Mouse (Mus musculus): ENCODE data around the gene Ccdc85c. TPM values are rescaled to one million over a fixed set of nuclear protein-coding genes. Genes with fewer than 3 reads are reported as not detected.

Gene Ccdc85c
- polyA plus RNA-seq, 1 experiment: 7.0 TPM

DNA sequence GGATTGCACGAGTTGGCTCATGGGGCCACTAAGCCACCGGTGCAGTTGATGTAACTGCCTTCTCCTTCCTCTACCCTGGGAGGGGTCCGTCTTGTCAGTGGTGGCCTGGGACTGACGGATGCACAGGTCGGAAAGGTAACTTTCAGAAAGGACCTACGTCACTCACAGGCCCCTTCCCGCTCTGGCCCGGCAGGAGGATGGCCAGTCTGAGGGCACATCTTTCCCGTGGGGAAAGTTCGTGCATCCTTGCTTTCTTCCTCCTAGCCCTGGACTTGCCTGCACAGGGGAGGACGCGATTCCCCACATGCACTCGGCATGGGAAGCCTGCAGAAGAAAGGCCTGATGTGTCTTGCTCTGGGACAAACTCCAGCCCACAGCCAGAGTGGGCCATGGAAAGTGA is 49.0 kb downstream of the Ccdc85c start:
- H3K4me3 ChIP-seq (ENCODE audit: insufficient read depth, poor library complexity, severe bottlenecking): no peak overlapping the region
- no peaks in the 10 kb centered on the region for H3K79me3 ChIP-seq (ENCODE audit: low read depth)
- no peaks in the 10 kb centered on the region for H3K36me3 ChIP-seq (ENCODE audit: control insufficient read depth, insufficient read depth)
- no peak overlapping the region for H3ac ChIP-seq (ENCODE audit: control insufficient read depth, insufficient read length, low read depth)
- H3K79me2 ChIP-seq (ENCODE audit: control insufficient read depth, insufficient read depth): no peaks in the 10 kb centered on the region
- no peaks in the 10 kb centered on the region for H3K27me3 ChIP-seq (ENCODE audit: control insufficient read depth, insufficient read depth, insufficient read length)
- TF ChIP-seq USF1 (IDR thresholded peaks at IDR 0.05; ENCODE audit: low read depth) (no peak), FOSL1 (IDR thresholded peaks at IDR 0.05; ENCODE audit: insufficient read depth, low read length, poor library complexity, severe bottlenecking) (no peak), MYOG (IDR thresholded peaks at IDR 0.05; ENCODE audit: control insufficient read depth, extremely low read depth, insufficient read length) (no peak), CEBPB (IDR thresholded peaks at IDR 0.05; ENCODE audit: low read depth) (no peak), MAX (IDR thresholded peaks at IDR 0.05) (no peak), MYOD1 (IDR thresholded peaks at IDR 0.05; ENCODE audit: control insufficient read depth, insufficient read length, low read depth) (no peak), CTCF (IDR thresholded peaks at IDR 0.05; ENCODE audit: control insufficient read depth, insufficient read depth, insufficient read length) (no peak)

DNA sequence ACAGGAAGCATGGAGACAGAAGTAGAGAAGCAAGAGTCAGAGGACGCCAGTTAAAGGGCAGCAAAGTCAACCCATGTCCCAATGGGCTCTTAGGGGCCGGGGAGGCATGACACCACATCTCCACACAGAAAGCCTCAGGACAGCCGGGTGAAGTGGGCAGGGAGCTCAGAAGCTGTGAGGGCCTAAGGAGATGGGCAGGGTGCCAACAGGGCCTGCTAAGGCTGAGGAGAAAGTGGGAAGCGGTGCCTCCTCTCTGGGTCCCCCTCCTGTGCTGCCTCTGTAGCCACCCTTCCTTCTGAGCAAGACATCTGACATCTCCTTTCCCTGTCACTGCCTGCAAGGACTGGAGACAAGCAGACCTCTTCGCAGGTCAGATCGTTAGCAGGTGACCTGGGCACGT is 49.4 kb downstream of the Ccdc85c start:
- H3K79me3 ChIP-seq (ENCODE audit: low read depth): no peaks in the 10 kb centered on the region

GRCm38 (mm10) chr12:108223357-108223756 is 51.9 kb downstream of the Ccdc85c start:
- no peaks in the 10 kb centered on the region for H3K36me3 ChIP-seq (ENCODE audit: control insufficient read depth, insufficient read depth)
- H3K79me3 ChIP-seq (ENCODE audit: low read depth): no peaks in the 10 kb centered on the region
- TF ChIP-seq MAX (IDR thresholded peaks at IDR 0.05) (no peak), CEBPB (IDR thresholded peaks at IDR 0.05; ENCODE audit: low read depth) (no peak), USF1 (IDR thresholded peaks at IDR 0.05; ENCODE audit: low read depth) (no peak), MYOG (IDR thresholded peaks at IDR 0.05; ENCODE audit: control insufficient read depth, extremely low read depth, insufficient read length) (no peak), CTCF (IDR thresholded peaks at IDR 0.05; ENCODE audit: control insufficient read depth, insufficient read depth, insufficient read length) (no peak)
- no peak overlapping the region for H3ac ChIP-seq (ENCODE audit: control insufficient read depth, insufficient read length, low read depth)
- H3K27me3 ChIP-seq (ENCODE audit: control insufficient read depth, insufficient read depth, insufficient read length): no peaks in the 10 kb centered on the region
- no peak overlapping the region for H3K4me3 ChIP-seq (ENCODE audit: insufficient read depth, poor library complexity, severe bottlenecking)
- H3K79me2 ChIP-seq (ENCODE audit: control insufficient read depth, insufficient read depth): no peaks in the 10 kb centered on the region

More for the DNA sequence above, 49.4 kb downstream of the Ccdc85c start:
- Histone ChIP-seq H3ac (ENCODE audit: control insufficient read depth, insufficient read length, low read depth) (no peak overlapping the region), H3K79me2 (ENCODE audit: control insufficient read depth, insufficient read depth) (no peaks in the 10 kb centered on the region), H3K4me3 (ENCODE audit: insufficient read depth, poor library complexity, severe bottlenecking) (no peak overlapping the region), H3K27me3 (ENCODE audit: control insufficient read depth, insufficient read depth, insufficient read length) (no peaks in the 10 kb centered on the region), H3K36me3 (ENCODE audit: control insufficient read depth, insufficient read depth) (no peaks in the 10 kb centered on the region)
- TF ChIP-seq FOSL1 (IDR thresholded peaks at IDR 0.05; ENCODE audit: insufficient read depth, low read length, poor library complexity, severe bottlenecking) (no peak), USF1 (IDR thresholded peaks at IDR 0.05; ENCODE audit: low read depth) (no peak), CTCF (IDR thresholded peaks at IDR 0.05; ENCODE audit: control insufficient read depth, insufficient read depth, insufficient read length) (no peak), MYOG (IDR thresholded peaks at IDR 0.05; ENCODE audit: control insufficient read depth, extremely low read depth, insufficient read length) (no peak), MYOD1 (IDR thresholded peaks at IDR 0.05; ENCODE audit: control insufficient read depth, insufficient read length, low read depth) (no peak), CEBPB (IDR thresholded peaks at IDR 0.05; ENCODE audit: low read depth) (no peak), MAX (IDR thresholded peaks at IDR 0.05) (no peak)

- Histone ChIP-seq H3K79me2 (ENCODE audit: control insufficient read depth, insufficient read depth) (no peaks in the 10 kb centered on the region), H3K79me3 (ENCODE audit: low read depth) (no peaks in the 10 kb centered on the region), H3K36me3 (ENCODE audit: control insufficient read depth, insufficient read depth) (no peaks in the 10 kb centered on the region), H3ac (ENCODE audit: control insufficient read depth, insufficient read length, low read depth) (no peak overlapping the region), H3K27me3 (ENCODE audit: control insufficient read depth, insufficient read depth, insufficient read length) (no peaks in the 10 kb centered on the region), H3K4me3 (ENCODE audit: insufficient read depth, poor library complexity, severe bottlenecking) (no peak overlapping the region)
- no peak for TF ChIP-seq FOSL1 (IDR thresholded peaks at IDR 0.05; ENCODE audit: insufficient read depth, low read length, poor library complexity, severe bottlenecking)
- no peak for TF ChIP-seq USF1 (IDR thresholded peaks at IDR 0.05; ENCODE audit: low read depth)
- TF ChIP-seq MAX (IDR thresholded peaks at IDR 0.05): no peak
- no peak for TF ChIP-seq MYOD1 (IDR thresholded peaks at IDR 0.05; ENCODE audit: control insufficient read depth, insufficient read length, low read depth)
- no peak for TF ChIP-seq MYOG (IDR thresholded peaks at IDR 0.05; ENCODE audit: control insufficient read depth, extremely low read depth, insufficient read length)
- no peak for TF ChIP-seq CEBPB (IDR thresholded peaks at IDR 0.05; ENCODE audit: low read depth)
- TF ChIP-seq CTCF (IDR thresholded peaks at IDR 0.05; ENCODE audit: control insufficient read depth, insufficient read depth, insufficient read length): no peak
Measured at GRCm38 (mm10) chr12:108221712-108222111, 53.5 kb downstream of the Ccdc85c start.

DNA sequence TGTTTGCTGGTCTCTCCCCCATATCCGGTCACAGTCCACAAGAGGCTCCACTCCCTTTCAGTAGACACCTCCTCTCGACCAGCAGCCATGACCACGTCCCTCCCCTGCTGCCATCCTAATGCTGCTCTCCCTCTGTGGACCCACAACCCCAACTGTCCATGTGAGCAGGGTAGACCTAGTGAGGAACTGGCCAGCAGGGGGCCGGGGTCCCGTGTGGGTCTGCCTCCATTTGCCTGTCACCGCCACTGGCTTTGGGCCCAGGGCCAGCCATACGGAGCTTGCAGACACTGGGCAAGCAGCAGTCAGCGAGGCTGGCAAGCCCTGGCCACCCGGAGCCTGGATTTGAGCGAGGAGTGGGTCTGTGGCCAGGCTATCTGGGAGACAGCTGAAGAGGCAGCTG is 54.0 kb downstream of the Ccdc85c start:
- no peaks in the 10 kb centered on the region for H3K27me3 ChIP-seq (ENCODE audit: control insufficient read depth, insufficient read depth, insufficient read length)
- no peaks in the 10 kb centered on the region for H3K79me2 ChIP-seq (ENCODE audit: control insufficient read depth, insufficient read depth)
- TF ChIP-seq MYOG (IDR thresholded peaks at IDR 0.05; ENCODE audit: control insufficient read depth, extremely low read depth, insufficient read length) (no peak), MAX (IDR thresholded peaks at IDR 0.05) (no peak), CEBPB (IDR thresholded peaks at IDR 0.05; ENCODE audit: low read depth) (no peak), USF1 (IDR thresholded peaks at IDR 0.05; ENCODE audit: low read depth) (no peak), CTCF (IDR thresholded peaks at IDR 0.05; ENCODE audit: control insufficient read depth, insufficient read depth, insufficient read length) (no peak), FOSL1 (IDR thresholded peaks at IDR 0.05; ENCODE audit: insufficient read depth, low read length, poor library complexity, severe bottlenecking) (no peak), MYOD1 (IDR thresholded peaks at IDR 0.05; ENCODE audit: control insufficient read depth, insufficient read length, low read depth) (no peak)

DNA sequence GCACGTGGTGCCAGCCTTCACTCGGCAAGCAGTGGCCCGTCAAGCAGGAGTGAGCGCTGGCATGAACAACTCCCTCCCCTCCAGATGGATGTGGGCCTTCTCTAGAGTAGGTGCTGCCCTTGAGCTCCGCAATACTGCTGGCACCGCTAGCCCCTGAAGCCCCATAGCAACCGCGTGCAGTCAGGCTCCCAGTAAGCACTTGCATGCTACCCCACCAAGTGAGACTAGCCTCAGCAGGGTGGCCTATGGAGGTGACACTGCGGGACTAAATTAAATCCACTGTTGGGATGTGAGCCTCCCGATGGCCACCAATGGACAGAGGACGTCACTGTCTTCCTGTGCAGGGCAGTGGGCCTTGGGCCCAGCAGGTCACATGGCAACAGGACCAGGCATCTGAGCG is 54.6 kb downstream of the Ccdc85c start:
- H3ac ChIP-seq (ENCODE audit: control insufficient read depth, insufficient read length, low read depth): no peak overlapping the region
- TF ChIP-seq MYOG (IDR thresholded peaks at IDR 0.05; ENCODE audit: control insufficient read depth, extremely low read depth, insufficient read length): no peak
- no peak for TF ChIP-seq MYOD1 (IDR thresholded peaks at IDR 0.05; ENCODE audit: control insufficient read depth, insufficient read length, low read depth)
- TF ChIP-seq USF1 (IDR thresholded peaks at IDR 0.05; ENCODE audit: low read depth): no peak
- TF ChIP-seq MAX (IDR thresholded peaks at IDR 0.05): no peak
- TF ChIP-seq FOSL1 (IDR thresholded peaks at IDR 0.05; ENCODE audit: insufficient read depth, low read length, poor library complexity, severe bottlenecking): no peak
- no peak for TF ChIP-seq CEBPB (IDR thresholded peaks at IDR 0.05; ENCODE audit: low read depth)
- TF ChIP-seq CTCF (IDR thresholded peaks at IDR 0.05; ENCODE audit: control insufficient read depth, insufficient read depth, insufficient read length): no peak
- H3K36me3 ChIP-seq (ENCODE audit: control insufficient read depth, insufficient read depth): no peaks in the 10 kb centered on the region
- H3K27me3 ChIP-seq (ENCODE audit: control insufficient read depth, insufficient read depth, insufficient read length): no peaks in the 10 kb centered on the region
- H3K79me2 ChIP-seq (ENCODE audit: control insufficient read depth, insufficient read depth): no peaks in the 10 kb centered on the region
- no peak overlapping the region for H3K4me3 ChIP-seq (ENCODE audit: insufficient read depth, poor library complexity, severe bottlenecking)
- H3K79me3 ChIP-seq (ENCODE audit: low read depth): no peaks in the 10 kb centered on the region

More for the DNA sequence above, 54.0 kb downstream of the Ccdc85c start:
- Histone ChIP-seq H3K4me3 (ENCODE audit: insufficient read depth, poor library complexity, severe bottlenecking) (no peak overlapping the region), H3ac (ENCODE audit: control insufficient read depth, insufficient read length, low read depth) (no peak overlapping the region), H3K36me3 (ENCODE audit: control insufficient read depth, insufficient read depth) (no peaks in the 10 kb centered on the region), H3K79me3 (ENCODE audit: low read depth) (no peaks in the 10 kb centered on the region)
